Mouse (Mus musculus) limb, embryonic 12.5 days (tissue): ENCODE results near the gene Nanos1. TPM values are rescaled to one million over a fixed set of nuclear protein-coding genes. Genes with fewer than 3 reads are reported as not detected.

Experiments used
- ATAC-seq: fragments of 200-750 bp; cut with Nextera tagmentation; 2 replicates; pipeline ENCODE4 v1.8.0; 2017; ENCODE audit warnings: low read depth, moderate TSS enrichment; ENCODE audit not compliant: insufficient number of reproducible peaks, insufficient read depth, low FRiP score, low TSS enrichment
- H3K27ac ChIP-seq: fragments of 300-500 bp; sonication (generic); 2 replicates; pipeline ENCODE4 v1.5.1; 2016; ENCODE audit warnings: mild to moderate bottlenecking, moderate library complexity
- H3K27me3 ChIP-seq: fragments of 300-500 bp; sonication (generic); 2 replicates; pipeline ENCODE4 v1.6.1; 2016; ENCODE audit warnings: mild to moderate bottlenecking, moderate library complexity
- H3K36me3 ChIP-seq: fragments of 300-500 bp; sonication (generic); 2 replicates; pipeline ENCODE4 v1.6.1; 2016; ENCODE audit warnings: mild to moderate bottlenecking, moderate library complexity
- H3K4me1 ChIP-seq: fragments of 300-500 bp; sonication (generic); replicated peaks from 2 replicates; pipeline ENCODE4 v1.6.1; 2016
- H3K4me2 ChIP-seq: fragments of 300-500 bp; sonication (generic); 2 replicates; pipeline ENCODE4 v1.6.1; 2016; ENCODE audit warnings: mild to moderate bottlenecking, moderate library complexity
- H3K4me3 ChIP-seq: fragments of 300-500 bp; sonication (generic); replicated peaks from 2 replicates; pipeline ENCODE4 v1.5.1; 2016; ENCODE audit warnings: mild to moderate bottlenecking
- H3K9ac ChIP-seq: fragments of 300-500 bp; sonication (generic); replicated peaks from 2 replicates; pipeline ENCODE4 v1.6.1; 2016; ENCODE audit warnings: mild to moderate bottlenecking, moderate library complexity
- H3K9me3 ChIP-seq: fragments of 300-500 bp; sonication (generic); 2 replicates; pipeline ENCODE4 v1.6.1; 2016; ENCODE audit warnings: mild to moderate bottlenecking, moderate library complexity
- WGBS: fragments of 180-500 bp; shearing (Covaris S2); methylation state at CpG from one replicate; pipeline ENCODE4 v1.1.7; 2016; 5-methylcytosine and 5-hydroxymethylcytosine counted together
- polyA plus RNA-seq: library from polyadenylated mRNA; unstranded; fragments of >200 nt; fragmentation: Nextera tagmentation; extraction: Ambion mirVana; gene quantifications from 2 replicates; pipeline ENCODE4 v1.2.1, GENCODE M21; 2016

Gene Nanos1
- 1.9 and 2.4 TPM in 2 replicates for polyA plus RNA-seq

DNA sequence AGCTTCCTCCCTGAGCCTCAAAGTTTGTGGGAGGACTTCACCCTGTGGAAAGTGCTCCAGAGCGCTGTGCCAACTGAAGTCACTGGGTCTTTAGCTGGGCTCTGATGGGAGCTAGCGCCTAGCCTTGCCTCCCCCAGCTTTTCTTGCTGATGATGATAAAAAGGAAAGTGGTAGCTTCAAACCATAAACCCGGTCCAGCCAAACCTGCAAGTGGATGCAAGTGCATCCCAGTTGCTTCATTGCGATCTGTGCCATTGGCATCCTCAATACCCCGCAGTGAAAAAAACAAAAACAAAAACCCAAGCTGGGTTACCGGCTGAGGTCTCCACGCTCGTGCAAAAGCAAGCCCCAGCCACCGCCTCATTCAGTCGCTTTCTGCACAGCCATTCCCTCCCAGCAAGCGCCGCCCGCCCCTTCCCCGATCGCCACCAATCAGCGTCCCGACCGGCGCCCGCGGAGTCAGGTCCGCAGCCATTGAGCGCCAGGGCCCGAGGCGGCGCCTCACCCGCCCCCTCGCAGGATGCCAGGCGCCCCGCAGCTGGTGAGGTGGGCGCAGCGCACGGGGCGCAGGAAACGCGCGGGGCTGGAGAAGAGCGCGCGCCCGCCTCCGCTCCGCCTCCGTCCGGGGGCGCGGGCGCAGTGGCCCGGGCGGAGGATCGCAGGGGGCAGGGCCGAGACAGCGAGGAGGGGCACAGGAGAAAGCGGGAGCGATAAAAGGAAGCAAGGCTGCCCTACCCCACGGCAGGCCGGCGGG, at the start of gene Nanos1:
Gene Nanos1 (plus strand): TSS at position 550 of the 754 bp plus-strand sequence.
- under 1% methylated on average over 54 of the region's 58 CpGs for WGBS
- H3K4me3 ChIP-seq = peak within 1 kb of the TSS; percentile 75
- H3K4me1 ChIP-seq = peaks cover 12% of the 10 kb centered on the region
- H3K27me3 ChIP-seq = peaks cover 22% of the 10 kb centered on the region
- no peaks in the 10 kb centered on the region for H3K9me3 ChIP-seq
- peak within 1 kb of the TSS; percentile 64 for H3K27ac ChIP-seq
- peak within 1 kb of the TSS; percentile 66 for H3K9ac ChIP-seq
- ATAC-seq = peak; percentile 92
- H3K36me3 ChIP-seq = peaks cover 7% of the 10 kb centered on the region
- peak within 1 kb of the TSS; percentile 99 for H3K4me2 ChIP-seq

DNA sequence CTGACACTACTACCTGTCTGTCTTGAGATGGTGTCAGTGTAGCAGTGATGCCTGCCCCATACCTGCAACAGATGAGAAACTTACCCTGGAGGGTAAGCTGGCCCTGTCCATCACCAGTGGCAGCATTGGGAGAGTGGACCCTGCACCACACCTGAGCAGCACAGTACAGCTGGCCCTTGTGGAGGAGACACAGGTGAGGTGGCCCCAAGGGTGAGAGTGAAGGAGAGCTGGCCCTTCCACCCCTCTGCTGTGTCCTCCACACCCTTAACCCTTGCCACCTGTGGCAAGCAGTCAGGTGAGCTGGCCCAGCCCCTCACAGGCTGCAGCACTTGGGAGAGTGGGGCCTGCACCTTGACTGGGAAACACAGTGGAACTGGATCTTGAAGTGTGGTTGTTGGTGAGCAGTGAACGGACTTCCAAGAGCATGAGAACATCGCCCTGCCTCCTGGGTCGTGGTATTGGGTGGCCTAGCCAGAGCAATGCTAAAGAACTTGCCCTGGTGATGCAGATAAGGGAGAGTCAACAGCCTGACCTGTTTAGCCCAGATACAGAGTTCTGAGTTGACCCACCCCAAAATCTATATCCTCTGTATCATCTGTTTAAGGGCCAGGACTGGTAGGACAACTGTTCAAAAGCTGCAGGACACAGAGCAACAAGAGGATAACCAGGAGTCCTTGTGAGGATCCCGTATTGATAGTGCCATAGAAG, 46.4 kb upstream of the Nanos1 start:
- Histone ChIP-seq H3K9me3 (no peaks in the 10 kb centered on the region), H3K4me2 (no peak overlapping the region), H3K4me3 (no peak overlapping the region), H3K36me3 (no peaks in the 10 kb centered on the region), H3K27ac (no peak overlapping the region), H3K4me1 (no peaks in the 10 kb centered on the region), H3K27me3 (peaks cover 2% of the 10 kb centered on the region; the same call in 1 of the 2 replicates), H3K9ac (no peak overlapping the region)
- ATAC-seq = no peak
- WGBS = 77% methylated on average over 4 of the region's 4 CpGs

DNA sequence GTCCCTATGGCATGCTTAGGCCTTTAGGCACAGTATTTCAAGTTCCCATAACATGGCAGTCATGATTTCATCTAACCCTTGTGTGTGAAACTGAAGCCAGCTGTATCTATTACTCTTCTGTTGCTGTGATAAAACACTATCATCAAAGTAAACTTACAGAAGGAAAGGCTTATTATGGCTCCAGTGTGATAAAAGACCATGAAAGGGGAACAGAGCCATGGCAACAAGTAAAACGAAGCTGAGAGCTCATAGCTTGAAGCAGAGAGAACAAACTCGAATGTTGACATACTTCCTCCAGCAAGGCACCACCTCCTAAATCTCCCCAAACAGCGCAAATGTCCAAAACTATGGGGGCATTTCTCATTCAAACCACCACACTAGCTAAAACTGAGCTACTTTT, 45.6 kb upstream of the Nanos1 start:
- no peak overlapping the region for H3K9ac ChIP-seq
- H3K27me3 ChIP-seq = peaks cover 2% of the 10 kb centered on the region; the same call in 1 of the 2 replicates
- H3K4me1 ChIP-seq = no peaks in the 10 kb centered on the region
- no peak for ATAC-seq
- no peak overlapping the region for H3K4me2 ChIP-seq
- H3K4me3 ChIP-seq = no peak overlapping the region
- no peak overlapping the region for H3K27ac ChIP-seq
- no peaks in the 10 kb centered on the region for H3K36me3 ChIP-seq
- no peaks in the 10 kb centered on the region for H3K9me3 ChIP-seq
- 45% methylated on average over 3 of the region's 3 CpGs for WGBS

DNA sequence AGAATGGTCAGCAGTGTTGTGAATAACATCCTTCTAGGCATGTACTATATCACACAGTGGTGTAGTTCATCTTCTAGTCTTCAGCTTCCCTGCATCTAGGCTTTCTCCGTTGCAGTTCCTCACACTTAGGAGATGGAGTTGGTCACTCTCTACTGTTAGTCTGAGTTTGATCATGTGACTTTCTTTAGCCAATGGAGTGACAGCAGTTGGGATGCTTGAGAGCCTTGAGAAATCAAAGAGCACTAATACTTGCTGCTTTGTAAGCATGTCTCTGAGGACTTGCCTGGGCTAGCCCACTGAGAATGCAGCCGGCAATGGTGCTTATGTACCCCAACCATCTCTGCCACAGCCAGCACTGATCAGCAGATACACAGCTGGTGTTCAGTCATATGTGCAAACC, 43.2 kb upstream of the Nanos1 start:
- Histone ChIP-seq H3K9ac (no peak overlapping the region), H3K4me2 (no peak overlapping the region), H3K4me1 (no peaks in the 10 kb centered on the region), H3K27me3 (peaks cover 2% of the 10 kb centered on the region; the same call in 1 of the 2 replicates), H3K27ac (no peak overlapping the region), H3K36me3 (no peaks in the 10 kb centered on the region), H3K4me3 (no peak overlapping the region), H3K9me3 (no peaks in the 10 kb centered on the region)
- ATAC-seq = no peak
- WGBS = 74% methylated on average over 2 of the region's 2 CpGs

DNA sequence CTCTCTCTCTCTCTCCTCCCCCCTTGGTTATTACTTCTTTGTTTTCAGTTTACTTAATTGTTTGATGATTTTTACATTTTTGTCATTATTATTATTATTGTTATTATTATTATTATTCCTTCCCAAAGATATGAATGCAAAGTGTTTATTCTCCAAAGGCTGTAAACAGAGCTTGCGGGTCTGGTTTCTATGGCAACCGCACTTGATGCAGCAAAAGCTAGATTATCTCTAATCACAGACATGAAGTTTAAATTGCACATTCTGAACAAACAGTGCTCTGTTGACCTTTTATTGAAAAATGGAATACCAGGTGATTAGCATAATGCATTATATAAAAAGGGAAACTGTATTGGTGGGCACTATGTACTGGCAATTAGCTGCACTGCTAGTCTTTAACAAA, 39.4 kb upstream of the Nanos1 start:
- Histone ChIP-seq H3K4me3 (no peak overlapping the region), H3K36me3 (no peaks in the 10 kb centered on the region), H3K27ac (no peak overlapping the region), H3K9ac (no peak overlapping the region), H3K27me3 (no peaks in the 10 kb centered on the region), H3K9me3 (no peaks in the 10 kb centered on the region), H3K4me1 (no peaks in the 10 kb centered on the region), H3K4me2 (no peak overlapping the region)
- ATAC-seq = no peak
- 96% methylated on average over 2 of the region's 2 CpGs for WGBS

DNA sequence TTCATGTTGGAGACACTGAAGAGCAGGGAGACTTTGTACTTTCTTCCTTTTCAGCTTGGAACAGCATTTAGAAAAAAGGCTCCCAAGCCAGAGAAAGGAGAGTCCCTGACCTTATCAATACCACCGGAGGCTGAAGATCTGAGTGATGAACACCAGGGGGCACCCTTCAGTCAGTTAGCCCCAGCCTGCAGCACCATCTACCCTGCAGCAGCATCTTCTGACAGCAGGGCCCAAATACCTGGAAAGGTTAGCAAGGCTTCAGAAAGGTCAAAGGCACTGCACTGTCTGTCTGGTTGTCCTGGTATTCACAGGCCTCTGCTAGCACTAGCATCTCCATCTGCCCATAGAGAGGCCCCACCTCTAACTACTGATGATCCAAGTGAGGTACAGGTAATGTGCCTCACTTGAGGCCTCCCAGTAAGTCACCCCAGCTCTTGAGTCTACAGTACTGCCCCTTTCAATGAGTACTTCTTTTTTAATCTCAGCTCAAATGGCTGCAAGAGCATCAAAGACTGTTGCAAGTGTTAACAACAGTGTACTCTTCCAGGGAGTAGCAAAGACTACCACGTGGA, 25.4 kb upstream of the Nanos1 start:
- WGBS = 49% methylated on average over 2 of the region's 2 CpGs

DNA sequence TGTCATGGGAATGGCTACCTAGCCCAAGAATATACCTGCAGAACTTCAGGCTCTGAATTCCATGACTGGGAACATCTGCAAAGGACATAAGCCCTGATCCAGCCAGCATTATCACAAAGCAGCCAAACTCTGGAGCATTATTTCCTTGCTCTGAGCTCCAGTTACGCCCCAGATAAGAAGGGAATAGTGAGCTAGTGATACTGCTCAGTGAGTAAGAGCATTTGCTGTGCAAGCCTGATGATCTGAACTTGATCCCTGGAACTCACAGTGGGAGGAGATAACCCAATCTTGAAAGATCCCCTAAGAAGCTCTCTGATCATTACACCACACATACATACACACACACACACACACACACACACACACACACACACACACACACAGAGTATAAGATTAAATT, 24.5 kb upstream of the Nanos1 start:
- Histone ChIP-seq H3K4me3 (no peak overlapping the region), H3K9ac (no peak overlapping the region), H3K36me3 (no peaks in the 10 kb centered on the region), H3K27ac (no peak overlapping the region), H3K4me1 (no peaks in the 10 kb centered on the region), H3K4me2 (no peak overlapping the region), H3K9me3 (no peaks in the 10 kb centered on the region), H3K27me3 (no peaks in the 10 kb centered on the region; the same call in 1 of the 2 replicates)
- 75% methylated on average over 1 of the region's 1 CpGs for WGBS
- no peak for ATAC-seq

More for the DNA sequence above, 25.4 kb upstream of the Nanos1 start:
- Histone ChIP-seq H3K4me1 (no peaks in the 10 kb centered on the region), H3K9ac (no peak overlapping the region), H3K27me3 (no peaks in the 10 kb centered on the region; the same call in 1 of the 2 replicates), H3K36me3 (no peaks in the 10 kb centered on the region), H3K4me2 (no peak overlapping the region), H3K4me3 (no peak overlapping the region), H3K27ac (no peak overlapping the region), H3K9me3 (no peaks in the 10 kb centered on the region)
- ATAC-seq = no peak

DNA sequence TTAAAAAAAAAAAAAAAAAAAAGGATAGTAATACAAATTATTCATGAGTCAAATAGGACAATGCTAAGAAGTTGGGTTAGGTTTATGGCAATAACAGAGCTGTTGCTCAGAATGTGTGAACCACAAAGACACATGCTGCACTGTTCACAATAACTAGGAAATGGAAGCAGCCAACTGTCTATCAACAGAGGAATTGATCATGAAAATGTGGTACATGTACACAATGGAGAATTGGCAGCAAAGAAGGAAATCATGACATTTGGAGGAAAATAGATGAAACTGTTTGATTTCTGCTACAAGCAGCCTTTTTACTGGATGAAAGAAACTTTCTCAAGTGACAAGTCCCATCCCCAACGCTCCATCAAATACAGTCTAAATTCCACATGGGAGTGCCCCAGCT, 23.8 kb upstream of the Nanos1 start:
- Histone ChIP-seq H3K27ac (no peak overlapping the region), H3K27me3 (no peaks in the 10 kb centered on the region; the same call in 1 of the 2 replicates), H3K4me2 (no peak overlapping the region), H3K9ac (no peak overlapping the region), H3K9me3 (no peaks in the 10 kb centered on the region), H3K4me1 (no peaks in the 10 kb centered on the region), H3K36me3 (no peaks in the 10 kb centered on the region), H3K4me3 (no peak overlapping the region)
- ATAC-seq = no peak
- 84% methylated on average over 1 of the region's 1 CpGs for WGBS

DNA sequence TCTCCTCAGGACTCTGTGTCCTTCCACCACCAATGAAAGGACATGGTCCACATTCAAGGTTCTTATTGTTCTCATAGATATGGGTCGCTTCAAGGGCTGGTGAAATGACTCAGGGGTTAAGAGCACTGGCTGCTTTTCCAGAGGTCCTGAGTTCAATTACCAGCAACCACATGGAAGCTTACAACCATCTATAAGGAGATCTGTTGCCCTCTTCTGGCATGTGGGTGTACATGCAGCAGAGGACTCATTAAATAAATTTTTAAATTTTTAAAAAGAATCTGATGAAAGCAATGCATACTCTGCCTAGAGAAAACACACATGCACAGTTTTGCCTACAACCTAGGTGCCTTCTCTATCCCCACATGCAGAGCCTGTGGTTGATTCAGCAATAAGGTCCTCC, 15.2 kb upstream of the Nanos1 start:
- Histone ChIP-seq H3K9ac (no peak overlapping the region), H3K9me3 (no peaks in the 10 kb centered on the region), H3K4me3 (no peak overlapping the region), H3K36me3 (no peaks in the 10 kb centered on the region), H3K27me3 (no peaks in the 10 kb centered on the region), H3K4me1 (no peaks in the 10 kb centered on the region), H3K27ac (no peak overlapping the region), H3K4me2 (no peak overlapping the region)
- 48% methylated on average over 1 of the region's 1 CpGs for WGBS
- no peak for ATAC-seq

DNA sequence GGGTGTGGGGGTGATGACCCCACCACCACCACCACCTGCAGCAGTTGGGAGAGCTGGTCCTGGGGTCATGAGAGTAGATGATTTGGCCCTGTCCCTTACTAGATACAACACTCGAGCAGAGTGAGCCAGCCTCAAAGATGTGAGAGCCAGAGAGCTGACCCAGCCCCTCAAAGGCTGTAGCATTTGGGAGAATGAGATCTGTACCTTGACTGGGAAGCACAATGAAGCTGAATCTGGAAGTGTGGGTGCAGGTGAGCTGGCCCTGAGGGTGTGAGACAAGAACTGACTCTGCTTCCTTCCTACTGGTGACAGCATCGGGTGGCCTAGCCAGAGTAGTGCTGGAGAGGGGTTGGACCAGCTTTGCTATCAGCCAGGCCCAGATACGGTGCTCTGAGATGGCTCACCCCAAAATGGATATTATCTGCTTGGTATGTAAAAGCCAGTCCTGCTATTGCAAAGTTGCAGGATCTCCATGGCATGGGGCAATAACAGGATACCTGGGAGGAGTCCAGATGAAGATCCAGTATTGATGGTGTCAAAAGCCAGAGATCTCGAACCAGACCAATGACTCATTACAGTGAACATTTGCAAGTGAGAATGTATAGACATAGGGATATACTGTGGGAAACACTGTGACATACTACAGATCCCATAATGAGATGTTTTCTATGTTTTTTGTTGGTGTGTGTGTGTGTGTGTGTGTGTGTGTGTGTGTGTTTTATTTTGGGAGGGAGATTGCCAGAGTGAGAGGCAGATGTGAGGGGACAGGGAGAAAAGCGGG, 11.8 kb upstream of the Nanos1 start:
- no peak for ATAC-seq
- H3K36me3 ChIP-seq = no peaks in the 10 kb centered on the region

DNA sequence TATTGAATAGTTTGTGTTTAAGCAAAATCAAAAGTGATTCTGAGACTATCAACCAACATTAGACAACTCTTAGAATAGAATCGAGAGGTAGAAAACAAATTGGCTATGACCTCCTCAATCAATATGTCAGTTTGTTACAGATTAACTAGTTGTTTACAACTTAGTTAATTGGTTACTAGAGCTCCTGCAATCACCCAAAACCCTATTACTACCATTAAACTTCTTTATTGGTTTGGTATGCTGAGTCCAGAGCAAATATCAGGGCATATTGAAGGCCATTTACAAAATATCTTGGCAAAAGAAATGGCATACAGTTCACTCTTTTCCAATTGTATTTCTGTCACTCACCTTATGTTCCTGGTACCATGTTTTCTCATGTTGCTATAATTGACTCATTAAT, 8.0 kb upstream of the Nanos1 start:
- no peak for ATAC-seq
- no peaks in the 10 kb centered on the region for H3K9me3 ChIP-seq
- no peak overlapping the region for H3K9ac ChIP-seq
- no peaks in the 10 kb centered on the region for H3K27me3 ChIP-seq
- H3K4me3 ChIP-seq = no peak overlapping the region
- 71% methylated on average over 1 of the region's 1 CpGs for WGBS
- H3K36me3 ChIP-seq = no peaks in the 10 kb centered on the region
- H3K27ac ChIP-seq = no peak overlapping the region
- no peak overlapping the region for H3K4me2 ChIP-seq
- no peaks in the 10 kb centered on the region for H3K4me1 ChIP-seq

More for the DNA sequence above, 11.8 kb upstream of the Nanos1 start:
- 77% methylated on average over 5 of the region's 5 CpGs for WGBS
- Histone ChIP-seq H3K27me3 (no peaks in the 10 kb centered on the region), H3K9ac (no peak overlapping the region), H3K9me3 (no peaks in the 10 kb centered on the region), H3K27ac (no peak overlapping the region), H3K4me3 (no peak overlapping the region), H3K4me2 (no peak overlapping the region), H3K4me1 (no peaks in the 10 kb centered on the region)
